8 mouse cellular contexts compared by ENCODE assay signal in the genomic region with DNA sequence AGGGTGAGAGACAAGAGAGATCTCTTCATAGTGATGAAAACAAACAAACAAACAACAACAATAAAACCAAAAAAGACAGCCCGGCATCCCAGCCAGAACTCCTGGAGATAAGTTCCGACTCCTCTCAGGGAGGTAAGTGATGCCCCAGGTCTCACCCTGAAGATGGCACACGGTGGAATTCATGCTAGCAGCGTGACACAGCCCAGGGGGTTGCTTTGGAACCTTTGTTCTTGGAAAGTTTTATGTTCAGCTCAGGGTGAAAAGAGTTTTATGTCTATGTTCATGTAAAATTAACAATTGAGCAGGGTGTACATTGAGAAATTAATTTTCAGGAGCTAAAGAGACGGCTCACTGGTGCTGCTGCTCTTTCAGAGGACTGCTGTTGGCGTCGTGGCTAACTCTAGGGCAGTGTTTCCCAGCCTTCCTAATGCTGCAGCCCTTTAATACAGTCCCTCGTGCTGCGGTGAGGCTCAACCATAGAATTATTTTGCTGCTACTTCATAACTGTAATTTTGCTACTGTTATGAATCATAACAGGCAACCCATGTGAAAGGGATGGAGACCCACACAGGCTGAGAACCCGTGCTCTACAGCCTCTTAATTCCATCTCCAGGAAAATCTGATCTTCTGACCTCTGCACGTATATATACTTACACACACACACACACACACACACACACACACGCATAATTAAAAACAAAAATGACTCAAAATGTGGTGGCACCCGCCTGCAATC. TPM values are rescaled to one million over a fixed set of nuclear protein-coding genes. Genes with fewer than 3 reads are reported as not detected.
DNase-seq lines count a peak whose midpoint lies in the region; ATAC-seq and TF ChIP-seq lines count a peak whose summit lies in the region.

No protein-coding gene starts in this region.

- 43% methylated on average over 13 of the region's 13 CpGs for WGBS in heart, adult 2 months
- WGBS in forebrain, embryonic 13.5 days = 51% methylated on average over 13 of the region's 13 CpGs
- 47% methylated on average over 13 of the region's 13 CpGs for WGBS in liver, embryonic 15.5 days (ENCODE audit: insufficient replicate concordance)

- no peaks in the 10 kb centered on the region for H3K36me3 ChIP-seq in heart, adult 2 months (ENCODE audit: control insufficient read depth, insufficient read depth, low read length)
- no peaks in the 10 kb centered on the region for H3K36me3 ChIP-seq in forebrain, embryonic 13.5 days (ENCODE audit: poor library complexity, severe bottlenecking)
- peaks cover 37% of the 10 kb centered on the region for H3K36me3 ChIP-seq in liver, embryonic 15.5 days (replicated peaks)

- TF ChIP-seq EP300 in heart, adult 2 months (IDR thresholded peaks at IDR 0.05; ENCODE audit: insufficient read depth, low read depth, low read length) = no peak

- ATAC-seq in forebrain, embryonic 13.5 days = no peak
- ATAC-seq in liver, embryonic 15.5 days (ENCODE audit: insufficient read depth) = peak; percentile 34
- no peak for ATAC-seq in inflammation-experienced regulatory T-cells, adult 6 months

- intact Hi-C loops in heart, adult 2 months (cut with DNase I) = loop anchor here (1.0 kb wide), 1 partner anchor 18 kb away; no protein-coding TSS in a partner anchor

- peaks cover 7% of the 10 kb centered on the region for H3K4me1 ChIP-seq in heart, adult 2 months (ENCODE audit: control insufficient read depth, insufficient read depth, low read length)
- peaks cover 19% of the 10 kb centered on the region for H3K4me1 ChIP-seq in forebrain, embryonic 13.5 days
- H3K4me1 ChIP-seq in liver, embryonic 15.5 days (replicated peaks) = peaks cover 62% of the 10 kb centered on the region

- peak overlapping the region; percentile 66 for H3K4me3 ChIP-seq in heart, adult 2 months
- H3K4me3 ChIP-seq in forebrain, embryonic 13.5 days = peak overlapping the region; percentile 63
- H3K4me3 ChIP-seq in liver, embryonic 15.5 days (replicated peaks) = peak overlapping the region; percentile 85

- no peaks in the 10 kb centered on the region for H3K27me3 ChIP-seq in heart, adult 2 months (ENCODE audit: control insufficient read depth, insufficient read depth, low read length)
- H3K27me3 ChIP-seq in forebrain, embryonic 13.5 days = no peaks in the 10 kb centered on the region
- H3K27me3 ChIP-seq in liver, embryonic 15.5 days = no peaks in the 10 kb centered on the region

- no peak for DNase-seq in heart, adult 2 months
- no peak for DNase-seq in heart, adult 18-20 months
- DNase-seq in CD4-positive helper T cell, adult 2 months (ENCODE audit: low read depth, low spot score) = peak; percentile 52
- no peak for DNase-seq in spleen, adult 18-20 months
- no peak for DNase-seq in left cerebral cortex, adult 9 months (ENCODE audit: low spot score in 2 of 2)

- peak overlapping the region; percentile 92 for H3K27ac ChIP-seq in heart, adult 2 months
- no peak overlapping the region for H3K27ac ChIP-seq in forebrain, embryonic 13.5 days
- peak overlapping the region; percentile 95 for H3K27ac ChIP-seq in liver, embryonic 15.5 days (replicated peaks)

- H3K79me2 ChIP-seq in heart, adult 2 months (replicated peaks; ENCODE audit: control insufficient read depth, insufficient read depth, low read length) = no peaks in the 10 kb centered on the region

- TF ChIP-seq CTCF in heart, adult 2 months (IDR thresholded peaks at IDR 0.05) = no peak

- TF ChIP-seq POLR2A in heart, adult 2 months (IDR thresholded peaks at IDR 0.05; ENCODE audit: insufficient read depth, low read depth, low read length) = no peak

- H3K4me2 ChIP-seq in forebrain, embryonic 13.5 days = peak overlapping the region; percentile 92
- peak overlapping the region; percentile 85 for H3K4me2 ChIP-seq in liver, embryonic 15.5 days

- H3K9ac ChIP-seq in heart, adult 2 months (ENCODE audit: low read depth, low read length) = no peak overlapping the region
- H3K9ac ChIP-seq in forebrain, embryonic 13.5 days = peak overlapping the region; percentile 76
- peak overlapping the region; percentile 95 for H3K9ac ChIP-seq in liver, embryonic 15.5 days

- H3K9me3 ChIP-seq in forebrain, embryonic 13.5 days (replicated peaks) = no peaks in the 10 kb centered on the region
- H3K9me3 ChIP-seq in liver, embryonic 15.5 days (replicated peaks) = no peaks in the 10 kb centered on the region

RNA-seq across cellular contexts. Expression of a gene that starts 19.4 kb away (rescaled TPM):
- 10 to 100 TPM; 23.6 to 24.0 TPM for total RNA-seq in heart, adult 2 months (2021)
- polyA plus RNA-seq in heart, adult 2 months (2012; rRNA removed) = 12.5 and 20.2 TPM in 2 replicates
- 10 to 100 TPM; 19.0 to 23.1 TPM for total RNA-seq in heart, adult 18-20 months (2021)
- polyA plus RNA-seq in forebrain, embryonic 13.5 days (2015; fragmentation: Nextera tagmentation; extraction: Ambion mirVana) = 45.9 and 47.4 TPM in 2 replicates
- 19.4 and 21.6 TPM in 2 replicates for polyA plus RNA-seq in liver, embryonic 15.5 days (2015; fragmentation: Nextera tagmentation; extraction: Ambion mirVana)
- polyA plus RNA-seq in inflammation-experienced regulatory T-cells, adult 6 months (2017; shearing (Covaris generic)) = 10 to 100 TPM; 61.2 to 75.3 (median 62.6) TPM

RNA-seq across cellular contexts. Expression of a gene that starts 59.7 kb away (rescaled TPM):
- total RNA-seq in heart, adult 2 months (2021) = 100 to 1,000 TPM in 1 of 2 experiments, 10 to 100 TPM in 1; 98.2 to 122 TPM
- polyA plus RNA-seq in heart, adult 2 months (2012; rRNA removed) = 136 and 182 TPM in 2 replicates
- 100 to 1,000 TPM; 115 to 133 TPM for total RNA-seq in heart, adult 18-20 months (2021)
- polyA plus RNA-seq in forebrain, embryonic 13.5 days (2015; fragmentation: Nextera tagmentation; extraction: Ambion mirVana) = 5.9 TPM in 2 replicates
- 29.9 and 34.7 TPM in 2 replicates for polyA plus RNA-seq in liver, embryonic 15.5 days (2015; fragmentation: Nextera tagmentation; extraction: Ambion mirVana)
- polyA plus RNA-seq in inflammation-experienced regulatory T-cells, adult 6 months (2017; shearing (Covaris generic)) = 100 to 1,000 TPM in 2 of 3 experiments, 10 to 100 TPM in 1; 95.7 to 124 (median 113) TPM
